Mouse (Mus musculus) gastrocnemius, postnatal 10 days (tissue): Measurements from ENCODE around the gene Hspa12a. TPM values are rescaled to one million over a fixed set of nuclear protein-coding genes. Genes with fewer than 3 reads are reported as not detected.

Experiments
- DNase-seq: peaks from one replicate; pipeline ENCODE4 v3.0.0; 2021; ENCODE audit warnings: mixed read lengths
- long read RNA-seq, 2 experiments: library from polyadenylated mRNA; stranded (forward); transcript quantifications; one replicate each; pipeline ENCODE4 v2.0.0; 2021
- total RNA-seq, 2 experiments: library from RNA; stranded (reverse); gene quantifications; 2 replicates each; pipeline ENCODE4 v1.2.3; 2021

Hspa12a gene
- 10 to 100 TPM; 16.2 to 16.8 TPM for total RNA-seq
- long read RNA-seq, experiment 1, full-length matches to known transcripts: 1 of 7 reads
- long read RNA-seq, experiment 1, partial matches to known transcripts: 0 of 7 reads
- long read RNA-seq, experiment 1, other reads (novel, unspliced or antisense): 6 of 7 reads
- long read RNA-seq, experiment 2, full-length matches to known transcripts: 3 of 7 reads
- long read RNA-seq, experiment 2, partial matches to known transcripts: 0 of 7 reads
- long read RNA-seq, experiment 2, other reads (novel, unspliced or antisense): 4 of 7 reads

DNA sequence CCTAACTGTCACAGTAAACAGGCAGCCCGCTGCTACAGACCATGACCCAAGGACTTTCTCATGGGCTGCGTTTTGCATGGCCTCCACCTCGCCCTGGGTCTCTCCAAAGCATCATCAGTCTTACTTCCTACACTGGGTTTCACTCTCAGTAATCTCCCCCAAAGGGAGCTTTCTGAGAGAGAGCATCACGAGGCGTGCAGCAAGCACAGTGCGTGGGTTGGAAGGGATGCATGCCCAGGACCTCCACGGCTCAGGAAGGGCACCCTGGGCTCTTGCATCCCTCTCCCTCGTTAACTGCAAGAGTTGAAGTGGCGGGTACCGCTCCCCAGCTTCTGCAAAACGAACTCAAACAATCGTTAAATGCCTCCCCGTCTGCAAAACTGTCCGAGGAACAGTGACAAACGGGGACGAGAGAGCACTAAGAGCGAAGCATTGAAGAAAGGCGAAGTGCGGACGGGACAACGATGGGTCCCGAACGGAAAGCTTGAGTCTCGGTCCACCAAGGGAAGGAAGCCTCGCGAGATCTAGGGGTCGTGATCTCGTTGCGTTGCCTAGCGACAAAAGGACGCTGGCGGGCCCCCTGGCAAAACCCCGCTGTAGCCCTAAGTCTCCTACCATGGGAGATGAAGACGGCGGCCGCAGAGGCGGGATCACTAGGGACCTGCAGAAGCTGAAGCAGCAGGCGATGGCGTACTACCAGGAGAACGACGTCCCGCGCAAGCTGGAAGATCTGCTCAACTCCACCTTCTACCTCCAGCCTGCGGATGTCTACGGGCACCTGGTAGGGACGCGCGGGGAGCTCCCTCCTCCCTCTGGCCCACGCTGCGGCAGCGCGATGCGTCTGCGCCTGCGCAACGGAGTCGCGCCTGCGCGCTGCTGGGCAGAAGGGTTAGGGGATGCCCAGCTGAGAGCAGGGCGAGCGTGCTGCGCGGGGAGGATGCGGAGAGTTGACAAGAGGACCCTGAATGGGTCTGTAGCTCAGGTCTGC, at the start of gene Hspa12a, which contains the start of gene Eno4:
Gene Hspa12a, minus strand, starts transcription at position 814 of the 988 bp plus-strand sequence.
Gene Eno4, plus strand, starts transcription at position 585 of the 988 bp plus-strand sequence.
- peak; percentile 96 for DNase-seq

DNA sequence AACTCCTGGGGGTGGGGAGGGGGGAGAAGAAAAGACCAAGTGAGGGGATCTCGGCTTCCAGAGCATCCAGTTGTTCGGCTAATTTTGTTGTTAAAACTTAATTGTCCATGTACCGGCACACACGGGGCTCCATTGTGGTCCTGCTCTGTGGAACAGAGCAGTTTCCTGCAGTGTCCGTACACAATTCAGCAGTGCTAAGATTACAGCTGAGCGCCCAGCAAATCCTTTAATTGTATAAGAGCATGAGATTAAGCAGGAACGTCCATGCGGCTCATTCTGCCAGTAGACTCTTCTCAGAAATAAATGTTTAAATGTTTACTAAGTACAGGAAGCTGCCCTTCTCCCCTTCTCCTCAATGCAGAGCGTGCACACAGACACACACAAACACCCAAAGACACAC, 38.1 kb upstream of the Hspa12a start:
- no peak for DNase-seq

DNA sequence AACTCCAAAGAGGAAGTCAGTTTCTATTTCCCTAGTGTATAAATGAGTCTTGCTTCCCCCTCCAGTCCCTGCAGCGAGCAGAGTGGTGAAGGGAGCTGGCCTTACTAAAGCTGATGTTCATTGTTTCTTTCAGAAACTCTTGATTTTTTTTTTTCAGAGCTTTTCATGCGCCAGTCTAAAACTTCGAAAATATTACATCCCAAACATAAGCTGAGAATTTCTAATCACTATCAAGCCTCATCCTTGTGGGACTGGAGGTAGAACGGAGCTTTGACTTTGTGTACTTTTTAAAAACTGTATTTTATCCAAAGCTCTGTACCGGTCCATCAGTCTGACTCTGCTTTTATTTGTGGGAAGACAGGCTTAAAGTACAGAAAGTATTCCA, 36.6 kb upstream of the Hspa12a start:
- DNase-seq: no peak

DNA sequence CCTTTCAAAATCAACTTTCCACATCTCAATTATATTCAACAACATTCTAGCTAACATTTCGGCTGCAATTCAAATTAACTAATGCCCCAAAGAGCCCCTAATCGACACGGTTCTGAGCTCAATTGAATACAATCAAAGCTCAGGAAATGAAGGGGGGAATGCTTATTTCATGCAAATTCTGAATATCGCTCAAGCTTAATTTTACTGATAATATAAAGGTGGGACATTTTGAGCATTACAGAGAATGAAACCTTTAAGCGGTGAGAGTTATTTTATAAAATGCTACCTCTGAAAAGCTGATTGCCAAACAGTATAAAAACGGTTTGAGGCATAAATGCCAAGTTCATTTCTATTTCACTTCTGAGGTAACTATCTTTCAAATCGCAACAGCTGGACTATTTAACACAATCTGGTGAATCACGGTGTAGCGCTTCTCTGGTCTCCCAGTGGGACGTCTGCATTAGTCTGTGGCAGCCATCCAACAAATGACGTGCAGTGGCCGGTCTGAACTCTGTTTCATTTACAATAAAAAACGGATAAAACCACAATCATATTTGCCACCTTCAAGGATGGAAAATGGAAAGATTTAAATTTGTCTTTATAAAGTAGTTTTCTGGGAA, 36.1 kb upstream of the Hspa12a start:
- peak; percentile 46 for DNase-seq

DNA sequence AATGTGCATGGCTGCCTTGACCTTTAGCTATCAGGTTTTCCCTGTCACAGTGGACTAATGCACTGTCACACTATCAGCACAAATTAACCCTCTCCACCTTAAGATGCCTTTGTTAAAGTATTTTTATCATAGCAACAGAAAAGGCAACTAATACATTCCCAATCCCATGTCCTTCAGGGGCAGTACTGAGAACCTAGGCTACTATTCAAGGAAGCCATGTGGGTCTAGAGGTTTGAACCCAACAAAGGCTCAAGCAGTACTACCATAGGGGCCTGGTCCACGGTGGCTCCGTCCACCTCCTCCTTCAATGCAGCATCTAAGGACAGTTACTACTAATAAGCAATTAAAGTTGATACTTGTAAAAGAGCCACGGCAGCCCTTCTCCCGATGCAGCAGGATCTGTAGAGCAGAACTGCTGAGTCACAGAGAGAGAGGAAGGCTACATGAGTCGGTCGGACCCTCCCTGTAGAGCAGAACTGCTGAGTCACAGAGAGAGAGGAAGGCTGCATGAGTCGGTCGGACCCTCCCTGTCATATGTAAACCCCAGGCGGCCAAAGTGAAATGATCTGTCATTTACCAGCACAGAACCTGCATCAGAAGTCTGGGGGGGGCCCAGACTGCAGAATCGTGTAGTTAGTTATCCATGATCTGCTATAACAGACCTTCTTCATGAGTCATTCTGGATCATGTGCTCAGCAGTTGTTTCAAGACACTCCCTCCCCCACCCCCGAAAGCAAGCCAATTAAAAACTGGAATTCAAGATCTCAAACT, 35.1 kb upstream of the Hspa12a start:
- DNase-seq: no peak

DNA sequence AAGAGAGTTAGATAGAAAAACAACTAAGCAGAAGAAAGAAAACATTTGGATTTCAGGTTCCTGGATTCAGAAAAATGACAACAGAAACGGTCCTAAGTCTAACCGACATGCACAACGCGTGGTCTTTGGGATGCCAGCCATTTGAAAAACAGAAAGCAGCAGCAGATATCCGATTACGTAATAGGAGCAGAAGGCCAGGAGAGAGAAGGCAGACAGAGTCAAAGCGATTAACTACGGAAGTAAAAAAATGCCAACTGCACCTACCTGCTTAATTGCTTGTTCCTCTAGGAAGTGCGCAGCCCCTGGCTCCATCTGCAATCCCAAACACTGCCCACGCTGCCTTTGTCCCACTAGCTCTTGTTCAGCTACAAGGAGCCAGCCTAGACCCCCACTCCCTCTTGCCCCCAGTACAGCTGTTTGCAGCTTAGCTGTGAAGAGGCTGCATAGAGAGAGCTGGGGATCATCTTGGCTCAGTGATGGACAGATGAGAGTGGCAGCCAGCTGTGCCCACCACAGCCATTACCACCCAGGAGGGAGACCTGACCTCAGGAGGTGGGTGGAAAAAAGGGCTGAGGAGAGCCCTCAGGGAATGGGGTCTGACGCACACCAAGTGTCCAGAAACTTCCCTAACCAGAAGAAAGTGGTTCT, 31.9 kb upstream of the Hspa12a start:
- no peak for DNase-seq

DNA sequence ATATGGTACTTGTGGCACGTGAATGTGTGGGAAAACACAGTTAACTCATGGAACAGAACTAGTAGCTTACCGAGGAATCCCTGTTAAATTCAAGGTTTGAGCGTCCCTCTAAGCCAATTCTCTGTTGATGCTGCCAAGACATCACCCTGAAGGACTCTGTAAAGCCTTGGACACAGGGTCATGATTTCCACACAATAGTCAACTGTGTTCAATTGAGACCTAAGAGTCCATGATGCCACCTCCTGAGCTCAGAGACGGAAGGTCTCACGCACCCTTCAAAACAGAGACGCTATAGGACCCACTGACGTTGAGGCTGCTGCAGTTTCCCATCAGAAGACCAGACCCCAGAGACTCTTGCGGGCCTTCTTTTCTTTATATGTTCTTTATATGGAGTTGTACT, 30.7 kb upstream of the Hspa12a start:
- DNase-seq: no peak

DNA sequence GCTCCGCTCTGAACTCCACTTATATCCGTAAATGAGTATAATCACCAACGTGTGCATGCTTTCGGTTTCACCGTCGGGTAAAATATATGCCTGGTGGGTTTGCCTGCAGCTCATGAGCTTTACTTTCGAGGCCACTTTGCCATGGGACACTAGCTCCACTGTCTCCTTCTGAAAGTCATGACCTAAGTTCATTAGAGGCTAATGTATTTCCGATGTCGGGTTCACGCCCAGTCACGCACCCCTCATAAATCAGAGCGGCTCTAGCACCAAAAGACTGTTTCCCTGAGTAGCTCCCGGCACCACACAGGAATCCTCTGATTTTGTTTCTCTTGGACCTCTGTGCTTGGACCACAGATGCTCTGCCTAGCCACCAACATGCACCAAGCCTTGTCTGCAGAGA, 27.4 kb upstream of the Hspa12a start:
- no peak for DNase-seq

DNA sequence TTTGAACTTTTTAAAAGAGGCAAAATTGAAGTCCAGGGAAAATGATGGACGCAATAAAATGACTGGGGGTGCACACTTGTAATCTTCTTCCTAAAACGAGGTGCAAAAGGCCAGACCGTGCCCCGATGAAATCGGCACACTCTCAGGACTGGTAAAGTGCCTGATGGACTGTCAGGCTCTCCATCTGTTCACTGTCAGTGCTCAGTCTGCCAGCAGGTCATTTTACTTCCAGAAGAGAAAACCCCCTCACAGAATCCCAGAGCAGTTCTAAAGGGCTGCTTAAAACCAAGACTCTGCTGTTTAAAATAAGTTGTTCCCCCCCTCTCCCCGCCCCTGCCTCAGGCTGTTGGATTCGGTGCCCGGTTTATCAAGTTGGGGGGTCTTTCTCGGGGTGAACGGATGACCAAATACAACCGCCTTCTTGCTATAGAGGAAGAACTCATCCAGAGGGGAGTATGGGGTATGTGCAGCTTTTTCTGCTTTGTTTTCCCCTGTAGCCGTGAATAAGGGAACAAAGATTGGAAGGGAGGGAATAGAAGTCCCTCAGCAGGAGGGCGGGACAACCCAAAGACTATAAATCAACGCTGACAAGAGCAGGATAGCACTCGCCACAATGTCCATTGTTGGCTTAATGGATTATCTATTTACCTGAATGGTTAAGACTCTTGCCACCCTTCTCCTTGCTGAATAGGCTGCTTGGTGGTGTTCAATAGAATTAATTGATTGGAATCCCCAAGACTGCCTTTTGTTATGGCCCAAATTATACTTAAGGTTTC, 25.5 kb upstream of the Hspa12a start:
- no peak for DNase-seq

DNA sequence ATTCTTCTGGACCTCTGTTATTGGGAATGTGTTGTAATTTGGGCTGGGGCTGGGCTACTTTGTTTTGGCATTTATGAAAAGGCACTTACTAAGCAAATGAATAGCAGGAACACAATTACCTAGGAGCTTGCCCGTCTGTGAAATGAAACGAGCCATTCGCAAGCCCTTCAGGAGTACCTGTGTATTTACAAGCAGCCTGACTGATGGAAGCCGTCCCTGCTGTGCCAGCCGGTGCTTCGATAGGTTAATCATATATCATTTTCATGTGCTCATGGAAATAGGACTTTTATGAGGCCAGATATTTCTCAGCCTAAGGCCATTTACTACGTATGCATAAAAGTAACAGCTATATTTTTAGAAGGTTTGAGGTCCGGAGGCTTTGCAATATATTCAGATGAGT, 19.6 kb upstream of the Hspa12a start:
- no peak for DNase-seq

DNA sequence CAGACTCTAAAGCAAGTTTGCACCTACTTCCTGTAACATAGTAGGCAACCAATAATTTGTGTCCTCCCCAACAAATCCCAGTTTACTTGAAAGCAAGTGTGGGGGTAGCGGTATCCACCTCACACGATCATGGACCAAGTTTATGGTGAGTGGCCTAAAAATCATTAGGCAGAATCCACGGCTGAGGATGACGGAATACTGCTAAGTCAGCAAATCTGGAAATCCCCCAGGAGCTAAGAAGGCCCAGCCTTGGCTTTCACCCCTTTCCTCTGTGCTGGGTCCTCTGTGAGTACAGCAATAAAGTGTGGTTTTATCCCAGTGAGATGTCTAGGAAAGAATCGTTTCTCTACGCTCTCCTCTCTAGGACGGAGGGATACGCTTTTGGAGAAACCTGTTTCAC, 11.3 kb upstream of the Hspa12a start:
- no peak for DNase-seq

DNA sequence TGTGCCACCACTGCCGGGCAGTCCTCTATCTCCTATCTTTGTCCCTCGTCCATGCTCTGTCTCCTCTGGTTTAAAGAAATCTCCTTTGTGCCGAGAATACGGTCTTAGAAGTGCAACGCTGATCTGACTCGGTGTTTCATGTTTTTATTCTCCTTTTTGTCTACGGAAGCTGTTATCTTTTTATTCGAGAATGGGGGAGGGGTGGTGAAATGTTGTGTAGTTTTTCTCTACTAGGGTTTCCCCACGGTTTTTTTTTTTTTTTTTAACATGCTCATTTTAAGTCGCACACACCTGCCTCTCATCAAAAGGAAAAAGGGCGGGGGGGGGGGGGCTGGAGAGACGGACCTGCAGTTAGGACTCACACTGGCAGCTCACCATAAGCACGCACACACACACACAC, 8.8 kb upstream of the Hspa12a start:
- DNase-seq: no peak

DNA sequence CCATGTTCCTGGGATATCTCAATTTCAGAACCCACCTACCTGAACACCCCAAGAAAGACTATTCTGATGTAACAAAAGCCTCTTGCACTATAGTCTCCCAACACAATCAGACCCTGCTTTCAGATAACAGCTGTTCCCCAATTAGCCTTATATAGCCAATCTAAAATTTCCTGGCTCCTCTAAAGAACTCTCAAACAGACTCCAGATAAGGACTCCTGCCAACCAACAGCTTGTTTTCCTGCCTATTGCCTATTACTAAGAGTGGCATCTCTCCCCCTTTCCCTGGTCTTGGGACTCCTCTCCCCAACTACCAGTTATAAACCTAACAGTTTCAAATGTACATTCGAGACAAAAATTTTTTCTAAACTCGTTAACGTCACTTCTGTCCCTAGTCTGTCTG, 8.1 kb upstream of the Hspa12a start:
- DNase-seq: no peak

DNA sequence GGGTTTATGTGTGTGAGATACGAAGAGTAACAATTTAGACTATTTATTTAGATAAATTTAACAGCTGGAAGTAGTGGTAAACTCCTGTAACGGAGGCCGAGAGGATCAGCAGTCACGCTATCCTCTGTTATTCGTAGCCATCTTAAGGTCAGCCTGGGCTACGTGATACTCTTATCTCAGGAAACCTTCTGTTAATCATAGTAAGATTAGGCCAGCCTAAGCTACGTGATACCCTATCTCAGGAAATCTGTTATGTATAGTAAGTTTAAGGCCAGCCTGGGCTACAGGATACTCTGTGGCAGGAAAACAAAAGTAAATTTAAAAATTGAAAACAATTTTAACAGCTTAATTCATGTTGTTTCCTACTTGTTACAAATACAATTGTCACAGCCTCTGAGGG, 2.5 kb upstream of the Hspa12a start:
- DNase-seq: no peak

DNA sequence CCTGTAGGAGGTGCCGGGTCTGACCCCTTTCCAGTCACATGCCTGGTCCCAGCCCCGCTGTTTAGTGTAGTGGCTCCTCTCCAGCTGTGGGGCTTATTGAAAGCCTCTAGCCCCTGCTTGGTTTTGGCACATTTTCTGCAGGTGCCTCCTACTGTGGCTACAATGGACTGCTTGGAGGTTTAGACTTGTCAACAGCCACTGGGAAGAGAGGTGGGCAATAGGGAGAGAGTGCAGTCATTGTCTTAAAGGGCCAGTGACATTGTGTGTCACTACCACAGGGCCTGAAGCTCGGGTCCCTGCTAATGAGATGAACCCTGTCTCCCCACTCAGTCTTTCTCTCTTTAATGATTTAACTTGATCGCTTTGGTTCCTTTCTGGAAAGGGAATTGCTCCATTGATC, 10.4 kb downstream of the Hspa12a start:
- DNase-seq: no peak

DNA sequence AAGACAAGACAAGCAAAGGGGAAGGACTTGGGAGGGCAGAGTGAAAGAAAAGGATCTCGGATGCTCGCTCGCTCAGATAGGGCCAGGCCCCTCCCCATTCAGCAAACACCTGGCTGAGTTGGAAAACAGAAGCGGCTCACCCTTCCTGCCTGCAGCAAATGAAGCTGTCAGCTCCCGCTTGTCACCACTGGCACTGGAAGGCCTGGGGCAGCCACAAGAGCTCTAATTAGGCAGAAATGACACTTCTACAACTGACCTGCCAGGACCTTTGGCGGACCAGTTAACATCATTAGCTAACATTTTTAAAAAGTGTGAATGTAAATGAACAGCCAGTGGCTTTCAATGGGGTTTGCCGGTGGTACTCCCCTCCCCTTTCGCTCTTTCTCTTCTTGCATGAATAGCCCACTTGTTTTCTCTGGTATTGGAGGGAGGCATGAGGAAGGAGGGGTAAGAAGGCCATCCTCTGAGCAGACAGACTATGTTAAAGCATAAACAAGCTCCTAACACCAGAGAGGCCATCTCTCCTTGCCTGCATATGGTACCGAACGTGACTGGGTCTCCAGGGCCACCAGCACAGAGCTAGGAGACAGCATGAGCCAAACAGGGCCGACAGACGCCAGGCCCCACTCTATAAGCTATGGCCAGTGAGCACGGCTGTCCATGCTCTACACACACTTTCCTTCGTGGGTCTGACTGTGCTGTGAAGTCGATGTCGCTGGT, 12.2 kb downstream of the Hspa12a start:
- no peak for DNase-seq

DNA sequence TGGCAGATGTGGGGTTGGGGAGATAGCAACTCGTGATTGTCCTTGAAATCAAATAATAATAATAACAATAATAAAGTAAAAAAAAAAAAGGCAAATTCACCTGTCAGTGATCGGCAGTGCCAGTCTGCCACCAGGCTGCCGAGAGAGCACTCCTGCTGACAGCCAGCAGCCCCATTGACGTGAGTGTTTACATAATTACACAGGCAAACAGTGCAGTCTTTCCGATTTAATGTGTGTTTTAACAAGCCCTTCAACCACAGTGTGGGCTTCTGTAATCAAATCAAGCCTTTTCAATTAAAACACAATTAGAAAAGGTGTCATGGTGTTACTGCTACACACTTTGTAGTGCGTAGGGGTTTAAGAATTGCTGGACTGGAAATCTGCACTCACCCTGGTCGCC, 24.3 kb downstream of the Hspa12a start:
- DNase-seq: no peak

DNA sequence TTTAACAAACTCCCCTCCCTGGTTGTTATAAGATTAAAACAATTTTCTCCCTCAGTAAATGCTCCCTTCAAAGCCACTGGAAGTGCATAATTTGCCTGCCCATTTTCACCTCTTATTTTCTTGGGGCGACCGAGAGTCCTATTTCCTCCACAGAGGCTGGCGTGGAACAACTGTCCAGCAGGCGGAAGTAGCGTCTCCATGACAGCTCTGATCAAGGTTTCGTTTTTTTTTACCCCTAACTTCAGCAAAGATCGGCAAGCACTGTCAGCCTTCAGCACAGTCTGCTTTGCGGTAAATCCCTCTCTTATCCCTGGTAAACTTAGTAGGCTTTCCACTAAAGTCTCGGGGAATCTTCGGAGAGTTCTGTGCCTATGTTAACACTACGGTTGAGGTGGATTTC, 24.9 kb downstream of the Hspa12a start:
- DNase-seq: no peak

DNA sequence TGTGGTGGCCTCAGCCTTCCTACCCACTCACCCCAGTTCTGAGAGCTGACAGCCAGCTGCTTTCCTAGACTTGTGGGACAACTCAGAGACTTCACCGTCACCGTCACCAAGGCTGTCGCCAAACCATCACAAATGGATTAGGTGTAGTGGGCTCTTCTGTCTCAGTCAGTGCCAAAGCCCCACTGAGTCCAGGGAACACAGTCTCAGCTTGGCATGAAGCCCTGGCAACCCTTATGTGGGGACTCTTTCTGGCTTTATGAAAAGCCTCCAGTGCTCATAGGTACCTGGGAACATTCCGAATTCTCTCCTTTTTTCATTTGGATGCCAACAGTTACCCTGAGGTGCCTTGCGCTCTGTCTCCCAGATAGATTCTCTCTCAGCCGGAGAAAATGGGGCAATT, 30.2 kb downstream of the Hspa12a start:
- no peak for DNase-seq

DNA sequence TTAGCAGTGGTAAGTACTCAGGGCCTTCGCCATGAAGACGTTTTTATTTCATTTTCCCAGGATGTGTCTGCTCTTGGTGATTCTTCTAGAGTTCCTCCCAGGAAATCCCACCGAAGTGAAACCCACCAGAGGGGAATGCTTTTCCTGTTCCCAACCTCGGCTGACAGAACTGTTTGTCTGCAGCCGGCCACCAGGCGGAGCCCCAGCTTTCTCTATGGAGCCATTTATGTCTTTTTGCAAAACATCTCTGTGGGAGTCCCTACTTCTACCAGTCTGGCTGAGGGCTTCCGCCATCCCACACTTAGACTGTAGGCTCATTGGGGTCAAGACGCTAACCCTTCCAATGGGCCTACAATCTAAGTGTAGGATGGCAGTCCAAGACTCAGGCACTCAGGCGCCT, 32.1 kb downstream of the Hspa12a start:
- peak; percentile 77 for DNase-seq
